Mouse (Mus musculus) CH12.LX (cell line): Measurements from ENCODE around the gene Nrxn3.

Experiments used
- BHLHE40 ChIP-seq: IDR thresholded peaks from 2 replicates; pipeline ENCODE4 v1.6.1; 2011; ENCODE audit warnings: mild to moderate bottlenecking, low read depth, low read length, improper control_type of control experiment
- CTCF ChIP-seq, 2 experiments: IDR thresholded peaks in 1 of 2; conservative IDR thresholded peaks in 1 of 2; 2 replicates each; pipeline ENCODE4 v1.5.1; 2011 to 2012; ENCODE audit warnings: low read depth in 2 of 2, low read length in 2 of 2, improper control_type of control experiment in 1 of 2, inconsistent platforms in 1 of 2, mild to moderate bottlenecking in 1 of 2, moderate library complexity in 1 of 2
- ETS1 ChIP-seq: conservative IDR thresholded peaks from 2 replicates; pipeline ENCODE4 v1.6.1; 2012; ENCODE audit warnings: low read depth, mild to moderate bottlenecking, inconsistent platforms, low read length, improper control_type of control experiment, moderate library complexity
- GABPA ChIP-seq: IDR thresholded peaks from 2 replicates; pipeline ENCODE4 v1.6.1; 2012; ENCODE audit warnings: low read depth, low read length, improper control_type of control experiment, inconsistent platforms; ENCODE audit not compliant: insufficient replicate concordance
- JUN ChIP-seq: IDR thresholded peaks from 2 replicates; pipeline ENCODE4 v1.6.1; 2011; ENCODE audit warnings: low read depth, mild to moderate bottlenecking, low read length, improper control_type of control experiment, moderate library complexity; ENCODE audit not compliant: insufficient read depth
- MAFK ChIP-seq: IDR thresholded peaks from 2 replicates; pipeline ENCODE4 v1.6.1; 2011; ENCODE audit warnings: low read length, improper control_type of control experiment; ENCODE audit not compliant: insufficient replicate concordance
- NELFE ChIP-seq: IDR thresholded peaks from 2 replicates; pipeline ENCODE4 v1.6.1; 2011; ENCODE audit warnings: low read depth, low read length, improper control_type of control experiment
- NRF1 ChIP-seq: IDR thresholded peaks from 2 replicates; pipeline ENCODE4 v1.6.1; 2014; ENCODE audit warnings: low read depth, mild to moderate bottlenecking, inconsistent platforms, low read length, improper control_type of control experiment, moderate library complexity
- PAX5 ChIP-seq: IDR thresholded peaks from 2 replicates; pipeline ENCODE4 v1.6.1; 2012; ENCODE audit warnings: low read length, inconsistent platforms, mixed read lengths
- POLR2A ChIP-seq: IDR thresholded peaks from 2 replicates; pipeline ENCODE4 v1.6.1; 2011; ENCODE audit warnings: low read depth, mild to moderate bottlenecking, improper control_type of control experiment, low read length
- POLR2AphosphoS2 ChIP-seq: IDR thresholded peaks from 2 replicates; pipeline ENCODE4 v1.6.1; 2011; ENCODE audit warnings: low read depth, low read length, improper control_type of control experiment
- TBP ChIP-seq: conservative IDR thresholded peaks from 2 replicates; pipeline ENCODE4 v1.6.1; 2011; ENCODE audit warnings: low read depth, low read length, improper control_type of control experiment
- TCF12 ChIP-seq: IDR thresholded peaks from 2 replicates; pipeline ENCODE4 v1.6.1; 2014; ENCODE audit warnings: low read depth, mild to moderate bottlenecking, inconsistent platforms, low read length, improper control_type of control experiment

GRCm38 (mm10) chr12:89817072-89817773 lies 1094.5 kb downstream of the Nrxn3 start:
- TF ChIP-seq NELFE (no peak), PAX5 (no peak), MAFK (no peak), CTCF (conservative IDR thresholded peaks at IDR 0.05 in 1 of 2, IDR thresholded peaks at IDR 0.05 in 1 of 2; ENCODE audit: low read depth in 2 of 2, low read length in 2 of 2) (no peak), POLR2AphosphoS2 (no peak), TCF12 (no peak), NRF1 (no peak), BHLHE40 (no peak), POLR2A (no peak), GABPA (no peak), TBP (no peak), ETS1 (no peak), JUN (no peak)
